Mouse (Mus musculus) cerebellum, adult 2 months (tissue): ENCODE results near the gene Palm. TPM values are rescaled to one million over a fixed set of nuclear protein-coding genes. Genes with fewer than 3 reads are reported as not detected.

ENCODE experiments used
- DNase-seq, 2 experiments: peaks; one replicate each; pipeline ENCODE4 v3.0.0; 2021
- H3K27ac ChIP-seq: fragments of 200-500 bp; 2 replicates; pipeline ENCODE4 v1.5.1; 2012; ENCODE audit warnings: low read length, control low read depth, inconsistent platforms; ENCODE audit not compliant: insufficient read depth
- H3K27me3 ChIP-seq: fragments of 200-500 bp; 2 replicates; pipeline ENCODE4 v1.6.1; 2012; ENCODE audit warnings: inconsistent platforms, mild to moderate bottlenecking, low read length, moderate library complexity; ENCODE audit not compliant: control insufficient read depth, insufficient read depth
- H3K4me1 ChIP-seq: fragments of 200-500 bp; 2 replicates; pipeline ENCODE4 v1.6.1; 2011; ENCODE audit warnings: low read length; ENCODE audit not compliant: control insufficient read depth, insufficient read depth
- H3K4me3 ChIP-seq: fragments of 200-500 bp; replicated peaks from 2 replicates; pipeline ENCODE3; 2011; ENCODE audit warnings: mild to moderate bottlenecking, low read depth, low read length, control low read depth; ENCODE audit not compliant: insufficient read depth
- CTCF ChIP-seq: fragments of 200-500 bp; IDR thresholded peaks from 2 replicates; pipeline ENCODE4 v1.5.1; 2011; ENCODE audit warnings: low read depth, mild to moderate bottlenecking, control low read depth, low read length, moderate library complexity, borderline replicate concordance; ENCODE audit not compliant: insufficient read depth
- POLR2A ChIP-seq: fragments of 200-500 bp; IDR thresholded peaks from 2 replicates; pipeline ENCODE4 v1.6.1; 2011; ENCODE audit warnings: low read length, control low read depth, borderline replicate concordance; ENCODE audit not compliant: insufficient read depth
- WGBS: fragments of 180-500 bp; shearing (Covaris S2); methylation state at CpG from one replicate; pipeline ENCODE4 v1.1.7; 2018; 5-methylcytosine and 5-hydroxymethylcytosine counted together
- polyA plus RNA-seq: library from polyadenylated mRNA; depleted of rRNA; stranded (reverse); fragments of >200 nt; gene quantifications from 2 replicates; pipeline ENCODE4 v1.2.3, GENCODE M21; 2012

The Palm gene
- polyA plus RNA-seq, 1 experiment, result 143 TPM

GRCm38 (mm10) chr10:79814271-79814842 is 21.0 kb downstream of the Palm start:
- Histone ChIP-seq H3K27ac (no peak overlapping the region), H3K4me3 (no peak overlapping the region), H3K27me3 (no peaks in the 10 kb centered on the region), H3K4me1 (no peaks in the 10 kb centered on the region)
- no peak for DNase-seq
- WGBS, result 94% methylated on average over 5 of the region's 5 CpGs
- TF ChIP-seq CTCF, result no peak
- TF ChIP-seq POLR2A, result no peak

GRCm38 (mm10) chr10:79815671-79816494 is 22.5 kb downstream of the Palm start:
- H3K27me3 ChIP-seq, result no peaks in the 10 kb centered on the region
- DNase-seq, result no peak
- WGBS, result 83% methylated on average over 12 of the region's 12 CpGs
- no peak overlapping the region for H3K27ac ChIP-seq
- H3K4me1 ChIP-seq, result no peaks in the 10 kb centered on the region
- no peak overlapping the region for H3K4me3 ChIP-seq
- TF ChIP-seq CTCF, result no peak

GRCm38 (mm10) chr10:79817111-79817510 is 23.7 kb downstream of the Palm start:
- H3K27ac ChIP-seq, result no peak overlapping the region
- WGBS, result 78% methylated on average over 2 of the region's 2 CpGs
- no peak overlapping the region for H3K4me3 ChIP-seq
- no peaks in the 10 kb centered on the region for H3K4me1 ChIP-seq
- no peak for DNase-seq
- no peaks in the 10 kb centered on the region for H3K27me3 ChIP-seq
- no peak for TF ChIP-seq POLR2A
- peak; percentile 31; the same call in 1 of the 2 replicates for TF ChIP-seq CTCF

- WGBS, result 65% methylated on average over 4 of the region's 4 CpGs
- TF ChIP-seq CTCF, result no peak
- TF ChIP-seq POLR2A, result no peak
- H3K4me1 ChIP-seq, result no peaks in the 10 kb centered on the region
- H3K4me3 ChIP-seq, result no peak overlapping the region
- H3K27me3 ChIP-seq, result no peaks in the 10 kb centered on the region
- H3K27ac ChIP-seq, result no peak overlapping the region
- DNase-seq, result no peak
Measured at GRCm38 (mm10) chr10:79818225-79818624, 24.9 kb downstream of the Palm start.

- Histone ChIP-seq H3K27me3 (no peaks in the 10 kb centered on the region), H3K4me3 (no peak overlapping the region), H3K27ac (no peak overlapping the region), H3K4me1 (no peaks in the 10 kb centered on the region)
- TF ChIP-seq CTCF, result no peak
- no peak for TF ChIP-seq POLR2A
- 92% methylated on average over 17 of the region's 17 CpGs for WGBS
- no peak for DNase-seq
Measured at GRCm38 (mm10) chr10:79819606-79820005, 26.2 kb downstream of the Palm start.

GRCm38 (mm10) chr10:79820277-79820676 is 26.9 kb downstream of the Palm start:
- Histone ChIP-seq H3K4me3 (no peak overlapping the region), H3K27me3 (no peaks in the 10 kb centered on the region), H3K27ac (no peak overlapping the region), H3K4me1 (no peaks in the 10 kb centered on the region)
- no peak for DNase-seq
- no peak for TF ChIP-seq POLR2A
- WGBS, result 81% methylated on average over 8 of the region's 8 CpGs

- WGBS, result 78% methylated on average over 11 of the region's 11 CpGs
- H3K4me3 ChIP-seq, result no peak within 1 kb of the TSS
- DNase-seq, result no peak
- TF ChIP-seq POLR2A (no peak), CTCF (no peak)
- no peaks in the 10 kb centered on the region for H3K27me3 ChIP-seq
- no peaks in the 10 kb centered on the region for H3K4me1 ChIP-seq
- H3K27ac ChIP-seq, result no peak within 1 kb of the TSS
Measured at GRCm38 (mm10) chr10:79820782-79821181, 27.4 kb downstream of the Palm start, which contains the start of gene Misp. Misp (plus strand) TSS chr10:79820989.

- Histone ChIP-seq H3K27me3 (no peaks in the 10 kb centered on the region), H3K27ac (no peak overlapping the region), H3K4me1 (no peaks in the 10 kb centered on the region), H3K4me3 (no peak overlapping the region)
- no peak for DNase-seq
- TF ChIP-seq CTCF (no peak), POLR2A (no peak)
- WGBS, result 85% methylated on average over 12 of the region's 12 CpGs
Measured at GRCm38 (mm10) chr10:79821731-79822130, 28.4 kb downstream of the Palm start.
